Mouse (Mus musculus): ENCODE measurements around the gene Adam1b.

DNA sequence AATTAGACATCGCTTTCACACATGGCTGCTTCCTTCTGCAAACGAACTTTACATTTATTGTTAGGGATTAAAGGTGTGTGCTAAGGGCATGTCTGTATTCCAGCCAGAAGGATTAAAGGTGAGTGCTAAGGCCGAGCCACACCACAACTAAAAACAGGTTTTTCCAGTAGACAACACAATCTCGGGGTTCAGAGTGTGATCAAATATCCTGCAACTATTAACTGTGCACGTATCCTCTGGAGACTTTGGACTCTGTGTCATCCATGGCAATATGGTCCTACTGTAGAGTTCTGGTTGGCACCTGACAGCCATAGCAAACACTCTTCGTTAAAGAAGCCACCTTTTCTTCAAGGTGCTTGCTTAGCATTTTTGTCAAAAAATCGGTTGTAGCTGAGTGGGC is 6.8 kb upstream of the Adam1b start:
- TF ChIP-seq CTCF (IDR thresholded peaks at IDR 0.05) (no peak), EP300 (IDR thresholded peaks at IDR 0.05) (no peak)
